Mouse (Mus musculus): Measurements from ENCODE around the gene Kpna2.
"Not testable (repeated sequence)": the region's sequence is repeated elsewhere in the genome, so short reads cannot be mapped to it uniquely, and the experiment has no call there.

The Kpna2 gene

GRCm38 (mm10) chr11:106987384-106987783, 12.0 kb downstream of the Kpna2 start:
- CTCF ChIA-PET = interaction anchor here (0.6 kb wide), 1 partner anchor 440 kb away, joined by 3 read pairs; no protein-coding TSS in a partner anchor

- CTCF ChIA-PET = not testable (repeated sequence)
These were observed 13.2 kb downstream of the Kpna2 start for GRCm38 (mm10) chr11:106985979-106986604.

GRCm38 (mm10) chr11:106982351-106982750, 17.0 kb downstream of the Kpna2 start:
- CTCF ChIA-PET = interaction anchor here (0.7 kb wide), 1 partner anchor 855 kb away, joined by 3 read pairs; no protein-coding TSS in a partner anchor

- CTCF ChIA-PET = no interaction called here
These were observed 17.6 kb downstream of the Kpna2 start for GRCm38 (mm10) chr11:106981787-106982186.

- CTCF ChIA-PET = interaction anchor here (0.7 kb wide), 1 partner anchor 446 kb away, joined by 15 read pairs; no protein-coding TSS in a partner anchor
These were observed 18.9 kb downstream of the Kpna2 start for GRCm38 (mm10) chr11:106980455-106980854.

GRCm38 (mm10) chr11:106976194-106976593, 23.1 kb downstream of the Kpna2 start:
- CTCF ChIA-PET = no interaction called here

- CTCF ChIA-PET = no interaction called here
These were observed 23.7 kb downstream of the Kpna2 start for GRCm38 (mm10) chr11:106975419-106976177.

- CTCF ChIA-PET = interaction anchor here (0.6 kb wide), 1 partner anchor 773 kb away, joined by 6 read pairs; no protein-coding TSS in a partner anchor
These were observed 24.9 kb downstream of the Kpna2 start for GRCm38 (mm10) chr11:106974440-106974839.

- CTCF ChIA-PET = interaction anchor here (0.9 kb wide), 1 partner anchor 13 kb away, joined by 4 read pairs; no protein-coding TSS in a partner anchor
These were observed 26.3 kb downstream of the Kpna2 start for GRCm38 (mm10) chr11:106973016-106973415.

GRCm38 (mm10) chr11:106969798-106970197, 29.5 kb downstream of the Kpna2 start:
- CTCF ChIA-PET = interaction anchor here (0.7 kb wide), 1 partner anchor 12 kb away, joined by 3 read pairs; no protein-coding TSS in a partner anchor

- CTCF ChIA-PET = interaction anchor here (0.6 kb wide), 1 partner anchor 54 kb away, joined by 3 read pairs; no protein-coding TSS in a partner anchor
These were observed 31.7 kb downstream of the Kpna2 start for GRCm38 (mm10) chr11:106967630-106968029.

GRCm38 (mm10) chr11:106965881-106966280, 33.5 kb downstream of the Kpna2 start:
- CTCF ChIA-PET = no interaction called here

GRCm38 (mm10) chr11:106962310-106962709, 37.0 kb downstream of the Kpna2 start:
- CTCF ChIA-PET = no interaction called here

GRCm38 (mm10) chr11:106961471-106962081, 37.8 kb downstream of the Kpna2 start:
- CTCF ChIA-PET = no interaction called here

- CTCF ChIA-PET = no interaction called here
These were observed 40.2 kb downstream of the Kpna2 start for GRCm38 (mm10) chr11:106959121-106959520.

- CTCF ChIA-PET = interaction anchor here (1.2 kb wide), 1 partner anchor 12 kb away, joined by 3 read pairs; no protein-coding TSS in a partner anchor
These were observed 40.8 kb downstream of the Kpna2 start for GRCm38 (mm10) chr11:106958407-106959071.

- CTCF ChIA-PET = interaction anchor here (0.7 to 1.2 kb wide), 3 partner anchors 13 to 86 kb away, joined by 3 read pairs; no protein-coding TSS in a partner anchor
These were observed 41.9 kb downstream of the Kpna2 start for GRCm38 (mm10) chr11:106957271-106957980.

GRCm38 (mm10) chr11:106954566-106954965, 44.8 kb downstream of the Kpna2 start:
- CTCF ChIA-PET = no interaction called here

- CTCF ChIA-PET = interaction anchor here (0.8 kb wide), 1 partner anchor 107 kb away, joined by 3 read pairs; no protein-coding TSS in a partner anchor
These were observed 45.2 kb downstream of the Kpna2 start for GRCm38 (mm10) chr11:106954116-106954515.

Measured in spleen, embryonic (tissue).